Mouse (Mus musculus): ENCODE measurements at regions not wholly inside any gene's neighbourhood (a gene's known extent, or its start where the extent isn't known, plus 50 kb on each side); places are given as distances from the start of the nearest gene placed in this dataset.

DNA sequence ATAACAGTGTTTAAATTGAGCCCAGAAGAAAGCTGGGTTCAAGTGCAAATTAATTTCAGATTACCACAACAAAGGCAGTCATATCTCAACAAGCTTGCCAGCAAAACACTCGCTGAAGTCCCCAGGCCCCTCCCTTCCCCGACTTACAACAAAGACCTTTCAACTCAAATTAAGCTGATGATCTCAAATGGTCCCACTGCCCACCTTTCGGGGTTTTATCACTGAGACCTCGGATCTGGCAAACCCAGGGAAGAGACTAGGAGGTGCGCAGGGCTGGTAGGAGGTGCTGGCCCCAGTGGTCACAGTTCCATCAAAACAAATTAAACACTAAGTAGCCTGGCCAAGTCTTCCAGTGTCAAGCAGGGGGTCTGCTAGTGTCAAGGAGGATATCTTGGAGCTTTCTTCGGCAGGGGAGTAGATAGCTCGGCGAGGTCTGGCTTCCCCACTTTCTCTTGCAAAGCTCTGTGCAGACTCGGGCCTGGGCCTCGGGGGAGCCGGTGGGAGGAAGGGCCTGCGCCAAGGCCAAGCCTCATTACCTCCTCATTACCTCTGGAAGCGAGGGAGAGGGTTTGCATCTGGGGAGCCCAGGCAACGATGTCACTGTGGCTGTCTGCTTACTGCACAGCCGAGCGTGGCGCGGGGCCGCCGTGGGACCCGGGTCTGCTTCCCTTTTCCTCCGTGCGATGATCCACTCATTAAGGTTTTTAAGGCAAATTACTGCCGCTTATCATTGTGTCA is 262.9 kb upstream of the Irx2 start:
- peak overlapping the region; percentile 45 for H3K4me2 ChIP-seq
- H3K4me3 ChIP-seq (ENCODE audit: low read depth, low read length), result no peak overlapping the region
- no peak overlapping the region for H3K9ac ChIP-seq (ENCODE audit: low read depth, low read length)
- H3K9me3 ChIP-seq (replicated peaks; ENCODE audit: control insufficient read depth, low read length), result no peaks in the 10 kb centered on the region
- no peak overlapping the region for H3K27ac ChIP-seq (ENCODE audit: low read depth, low read length)
- H3K4me1 ChIP-seq (ENCODE audit: control insufficient read depth, insufficient read depth, low read length), result peaks cover 20% of the 10 kb centered on the region
- H3K27me3 ChIP-seq (ENCODE audit: control insufficient read depth, insufficient read depth, low read length), result peaks cover 50% of the 10 kb centered on the region
- H3K36me3 ChIP-seq (ENCODE audit: control insufficient read depth, insufficient read depth, low read length), result no peaks in the 10 kb centered on the region
- WGBS (ENCODE audit: insufficient replicate concordance), result 10% methylated on average over 24 of the region's 24 CpGs
- no peak for ATAC-seq (replicated peaks; ENCODE audit: insufficient number of reproducible peaks, low FRiP score, low TSS enrichment)

DNA sequence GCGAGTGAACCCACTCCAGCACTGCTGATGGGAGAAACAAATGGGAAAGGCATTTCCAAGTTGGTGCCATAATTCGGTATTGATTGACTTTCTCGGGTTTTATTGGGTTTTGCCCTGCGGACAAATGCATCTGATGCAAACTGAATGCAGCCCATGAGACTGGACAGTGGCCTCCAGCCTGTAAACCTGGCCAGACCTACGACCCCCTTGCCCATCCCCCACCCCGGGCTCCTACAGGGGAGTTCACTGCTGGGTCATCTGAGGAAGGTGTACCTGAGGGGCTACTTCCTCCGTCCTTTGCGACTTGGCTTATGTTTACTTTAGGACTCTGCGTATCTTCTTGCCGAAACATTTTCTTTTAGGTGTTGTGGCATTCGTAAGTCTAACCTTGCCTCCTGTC is 262.3 kb upstream of the Irx2 start:
- Histone ChIP-seq H3K27ac (ENCODE audit: low read depth, low read length) (no peak overlapping the region), H3K36me3 (ENCODE audit: control insufficient read depth, insufficient read depth, low read length) (no peaks in the 10 kb centered on the region), H3K27me3 (ENCODE audit: control insufficient read depth, insufficient read depth, low read length) (peaks cover 49% of the 10 kb centered on the region), H3K9me3 (replicated peaks; ENCODE audit: control insufficient read depth, low read length) (no peaks in the 10 kb centered on the region), H3K9ac (ENCODE audit: low read depth, low read length) (no peak overlapping the region), H3K4me1 (ENCODE audit: control insufficient read depth, insufficient read depth, low read length) (peaks cover 23% of the 10 kb centered on the region), H3K4me3 (ENCODE audit: low read depth, low read length) (no peak overlapping the region), H3K4me2 (peak overlapping the region; percentile 45)
- ATAC-seq (replicated peaks; ENCODE audit: insufficient number of reproducible peaks, low FRiP score, low TSS enrichment), result no peak
- WGBS (ENCODE audit: insufficient replicate concordance), result 30% methylated on average over 11 of the region's 11 CpGs

DNA sequence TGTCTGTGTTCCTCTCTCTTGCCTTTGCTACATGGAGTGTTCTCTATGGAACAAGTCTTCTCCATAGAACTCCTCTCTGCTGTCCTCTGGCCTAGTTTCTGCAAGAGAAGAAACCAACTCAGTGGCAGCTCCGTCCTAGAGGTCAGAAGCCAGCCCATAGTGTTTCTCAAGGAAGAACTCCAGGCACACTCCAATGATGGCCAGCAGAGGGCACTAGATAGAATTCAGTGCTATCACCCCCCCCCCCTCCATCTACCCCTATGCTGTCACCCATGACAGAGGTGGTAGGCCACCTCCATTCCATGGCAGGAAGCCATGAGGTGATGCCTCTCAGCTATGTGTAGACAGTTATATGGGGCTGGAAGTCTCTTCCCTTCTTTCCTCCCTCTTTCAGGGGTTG is 258.5 kb upstream of the Irx2 start:
- WGBS (ENCODE audit: insufficient replicate concordance), result 83% methylated on average over 1 of the region's 1 CpGs
- peaks cover 12% of the 10 kb centered on the region for H3K4me1 ChIP-seq (ENCODE audit: control insufficient read depth, insufficient read depth, low read length)
- H3K27ac ChIP-seq (ENCODE audit: low read depth, low read length), result no peak overlapping the region
- H3K9me3 ChIP-seq (replicated peaks; ENCODE audit: control insufficient read depth, low read length), result no peaks in the 10 kb centered on the region
- no peaks in the 10 kb centered on the region for H3K36me3 ChIP-seq (ENCODE audit: control insufficient read depth, insufficient read depth, low read length)
- no peak for ATAC-seq (replicated peaks; ENCODE audit: insufficient number of reproducible peaks, low FRiP score, low TSS enrichment)
- no peak overlapping the region for H3K4me2 ChIP-seq
- no peak overlapping the region for H3K4me3 ChIP-seq (ENCODE audit: low read depth, low read length)
- no peak overlapping the region for H3K9ac ChIP-seq (ENCODE audit: low read depth, low read length)
- H3K27me3 ChIP-seq (ENCODE audit: control insufficient read depth, insufficient read depth, low read length), result peaks cover 51% of the 10 kb centered on the region

DNA sequence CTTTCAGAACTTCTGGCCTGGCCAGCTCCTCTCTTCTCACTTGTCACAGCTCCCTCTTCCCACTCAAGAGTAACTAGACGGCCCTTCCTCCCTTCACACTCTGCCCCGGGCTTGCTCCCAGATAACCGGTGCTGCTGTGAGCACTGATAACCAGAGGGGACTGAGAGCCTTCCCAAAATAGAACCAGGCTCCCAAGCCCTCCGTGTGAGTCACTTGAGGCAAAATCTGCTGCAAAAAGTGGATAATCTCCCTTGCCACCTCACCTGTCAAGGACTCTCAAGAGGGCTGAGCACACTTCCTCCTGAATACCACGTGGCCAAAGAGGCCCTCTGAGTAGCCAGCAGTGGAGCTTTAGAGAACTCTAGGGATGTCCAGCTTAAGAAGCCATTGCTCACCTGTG is 257.6 kb upstream of the Irx2 start:
- peak overlapping the region; percentile 19 for H3K4me2 ChIP-seq
- H3K9me3 ChIP-seq (replicated peaks; ENCODE audit: control insufficient read depth, low read length), result no peaks in the 10 kb centered on the region
- H3K4me3 ChIP-seq (ENCODE audit: low read depth, low read length), result no peak overlapping the region
- peaks cover 9% of the 10 kb centered on the region for H3K4me1 ChIP-seq (ENCODE audit: control insufficient read depth, insufficient read depth, low read length)
- no peaks in the 10 kb centered on the region for H3K36me3 ChIP-seq (ENCODE audit: control insufficient read depth, insufficient read depth, low read length)
- peak overlapping the region; percentile 59; the same call in 1 of the 2 replicates for H3K27ac ChIP-seq (ENCODE audit: low read depth, low read length)
- ATAC-seq (replicated peaks; ENCODE audit: insufficient number of reproducible peaks, low FRiP score, low TSS enrichment), result peak; percentile 61
- H3K9ac ChIP-seq (ENCODE audit: low read depth, low read length), result no peak overlapping the region
- 0% methylated on average over 5 of the region's 5 CpGs for WGBS (ENCODE audit: insufficient replicate concordance)
- H3K27me3 ChIP-seq (ENCODE audit: control insufficient read depth, insufficient read depth, low read length), result peaks cover 51% of the 10 kb centered on the region

DNA sequence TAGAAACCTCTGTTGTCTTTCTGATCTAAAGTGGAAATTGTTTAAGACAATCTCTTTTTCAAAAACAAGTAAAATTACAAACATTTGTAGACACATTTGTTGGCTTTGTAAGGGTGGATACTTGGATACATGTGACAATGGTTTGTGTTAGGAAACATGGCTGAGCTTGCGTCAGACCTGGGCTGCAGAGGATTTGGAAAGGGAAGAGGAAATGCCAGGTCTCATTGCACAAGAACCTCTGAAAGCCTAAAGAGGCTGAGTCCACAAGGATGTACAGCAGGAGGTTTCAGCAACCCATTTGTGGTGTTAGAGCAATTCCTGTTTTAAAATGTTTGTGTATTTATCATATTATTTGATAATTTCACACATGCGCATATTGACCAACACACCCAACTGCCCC is 235.3 kb upstream of the Irx2 start:
- Histone ChIP-seq H3K9me3 (replicated peaks; ENCODE audit: control insufficient read depth, low read length) (no peaks in the 10 kb centered on the region), H3K27ac (ENCODE audit: low read depth, low read length) (no peak overlapping the region), H3K36me3 (ENCODE audit: control insufficient read depth, insufficient read depth, low read length) (no peaks in the 10 kb centered on the region), H3K9ac (ENCODE audit: low read depth, low read length) (no peak overlapping the region), H3K4me3 (ENCODE audit: low read depth, low read length) (no peak overlapping the region), H3K4me1 (ENCODE audit: control insufficient read depth, insufficient read depth, low read length) (no peaks in the 10 kb centered on the region), H3K27me3 (ENCODE audit: control insufficient read depth, insufficient read depth, low read length) (no peaks in the 10 kb centered on the region), H3K4me2 (no peak overlapping the region)
- ATAC-seq (replicated peaks; ENCODE audit: insufficient number of reproducible peaks, low FRiP score, low TSS enrichment), result no peak
- WGBS (ENCODE audit: insufficient replicate concordance), result 90% methylated on average over 2 of the region's 2 CpGs

DNA sequence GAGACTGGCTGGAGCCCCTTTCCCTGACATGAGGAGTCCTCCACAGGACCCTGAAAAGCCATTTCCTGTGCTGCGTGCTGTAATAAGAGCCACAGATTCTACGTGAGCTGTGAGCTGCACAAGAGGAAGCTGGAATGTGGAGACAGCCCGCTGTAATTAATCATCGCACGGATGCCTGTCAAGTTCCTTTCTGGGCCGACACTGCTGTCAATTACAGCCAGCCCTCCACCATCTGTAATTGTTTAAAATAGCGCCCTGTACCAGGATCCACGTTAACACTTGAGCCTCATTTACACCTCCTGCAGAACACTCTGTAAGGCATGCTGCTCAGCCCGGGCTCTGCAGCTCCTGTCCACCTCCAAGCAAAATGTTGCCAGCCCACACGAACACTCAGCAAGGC is 227.9 kb upstream of the Irx2 start:
- no peak overlapping the region for H3K27ac ChIP-seq (ENCODE audit: low read depth, low read length)
- H3K36me3 ChIP-seq (ENCODE audit: control insufficient read depth, insufficient read depth, low read length), result no peaks in the 10 kb centered on the region
- no peaks in the 10 kb centered on the region for H3K9me3 ChIP-seq (replicated peaks; ENCODE audit: control insufficient read depth, low read length)
- no peaks in the 10 kb centered on the region for H3K27me3 ChIP-seq (ENCODE audit: control insufficient read depth, insufficient read depth, low read length)
- no peak overlapping the region for H3K9ac ChIP-seq (ENCODE audit: low read depth, low read length)
- H3K4me2 ChIP-seq, result peak overlapping the region; percentile 15; the same call in 1 of the 2 replicates
- no peak overlapping the region for H3K4me3 ChIP-seq (ENCODE audit: low read depth, low read length)
- WGBS (ENCODE audit: insufficient replicate concordance), result 13% methylated on average over 10 of the region's 10 CpGs
- peaks cover 10% of the 10 kb centered on the region for H3K4me1 ChIP-seq (ENCODE audit: control insufficient read depth, insufficient read depth, low read length)
- peak; percentile 63 for ATAC-seq (replicated peaks; ENCODE audit: insufficient number of reproducible peaks, low FRiP score, low TSS enrichment)

DNA sequence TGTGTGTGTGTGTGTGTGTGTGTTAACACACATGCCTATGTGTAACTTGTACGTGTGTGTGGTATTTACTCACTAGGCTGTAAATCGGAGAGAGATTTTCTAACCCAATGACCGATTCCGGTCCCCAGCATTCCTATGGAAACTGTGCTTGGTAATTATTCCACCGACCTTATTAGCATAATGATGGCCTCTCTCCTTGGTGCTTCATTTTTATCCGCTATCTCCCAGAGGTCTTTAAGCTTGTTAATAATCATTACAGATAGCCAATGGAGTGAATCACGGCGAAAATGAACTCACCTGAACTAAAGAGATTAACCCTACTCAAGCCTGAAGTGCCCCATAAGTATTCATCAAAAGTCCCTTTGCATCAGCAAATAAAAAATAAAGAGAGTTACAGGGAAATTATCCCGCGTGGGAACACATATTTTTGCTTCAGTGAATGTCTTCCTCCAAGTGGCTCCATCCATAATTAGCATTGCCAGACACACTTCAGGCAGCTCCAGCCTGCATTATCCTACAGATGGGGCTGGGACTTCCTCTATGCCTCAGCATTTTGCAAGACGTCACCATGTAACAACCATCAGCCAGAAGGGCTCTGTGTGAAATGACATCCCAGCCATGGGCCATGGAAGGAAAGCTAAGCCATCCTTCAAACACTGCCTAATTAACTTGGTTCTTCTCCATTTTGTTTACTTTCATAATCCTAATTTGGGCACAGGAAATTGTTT is 219.2 kb upstream of the Irx2 start:
- H3K4me1 ChIP-seq (ENCODE audit: control insufficient read depth, insufficient read depth, low read length), result no peaks in the 10 kb centered on the region
- no peak overlapping the region for H3K4me2 ChIP-seq
- H3K9me3 ChIP-seq (replicated peaks; ENCODE audit: control insufficient read depth, low read length), result no peaks in the 10 kb centered on the region
- no peak for ATAC-seq (replicated peaks; ENCODE audit: insufficient number of reproducible peaks, low FRiP score, low TSS enrichment)
- no peak overlapping the region for H3K27ac ChIP-seq (ENCODE audit: low read depth, low read length)
- peaks cover 2% of the 10 kb centered on the region; the same call in 1 of the 2 replicates for H3K27me3 ChIP-seq (ENCODE audit: control insufficient read depth, insufficient read depth, low read length)
- no peaks in the 10 kb centered on the region for H3K36me3 ChIP-seq (ENCODE audit: control insufficient read depth, insufficient read depth, low read length)
- no peak overlapping the region for H3K4me3 ChIP-seq (ENCODE audit: low read depth, low read length)
- H3K9ac ChIP-seq (ENCODE audit: low read depth, low read length), result no peak overlapping the region
- 80% methylated on average over 11 of the region's 11 CpGs for WGBS (ENCODE audit: insufficient replicate concordance)

DNA sequence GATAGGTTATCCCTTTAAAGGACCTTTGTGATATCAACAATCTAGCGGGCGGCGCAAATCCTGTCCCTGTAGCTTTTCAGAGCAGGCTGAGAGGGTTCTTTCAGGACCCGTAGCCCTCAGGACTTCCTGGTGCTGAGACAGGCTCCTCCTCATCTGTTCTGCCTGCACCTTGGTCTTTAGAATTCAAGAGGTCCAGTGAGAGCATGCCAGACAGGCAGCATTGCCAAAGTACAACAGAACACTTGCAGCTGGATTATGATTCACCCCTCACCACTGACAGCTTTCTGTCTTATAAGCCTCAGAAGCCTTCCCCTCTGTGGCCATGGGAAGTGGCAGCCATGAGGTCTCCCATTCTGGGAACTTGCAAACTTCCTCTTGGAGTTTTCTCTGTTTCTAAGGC is 216.0 kb upstream of the Irx2 start:
- no peak overlapping the region for H3K4me2 ChIP-seq
- no peaks in the 10 kb centered on the region for H3K9me3 ChIP-seq (replicated peaks; ENCODE audit: control insufficient read depth, low read length)
- no peaks in the 10 kb centered on the region for H3K4me1 ChIP-seq (ENCODE audit: control insufficient read depth, insufficient read depth, low read length)
- H3K9ac ChIP-seq (ENCODE audit: low read depth, low read length), result no peak overlapping the region
- 73% methylated on average over 4 of the region's 4 CpGs for WGBS (ENCODE audit: insufficient replicate concordance)
- no peaks in the 10 kb centered on the region for H3K36me3 ChIP-seq (ENCODE audit: control insufficient read depth, insufficient read depth, low read length)
- H3K27me3 ChIP-seq (ENCODE audit: control insufficient read depth, insufficient read depth, low read length), result peaks cover 2% of the 10 kb centered on the region; the same call in 1 of the 2 replicates
- ATAC-seq (replicated peaks; ENCODE audit: insufficient number of reproducible peaks, low FRiP score, low TSS enrichment), result no peak
- H3K27ac ChIP-seq (ENCODE audit: low read depth, low read length), result no peak overlapping the region
- H3K4me3 ChIP-seq (ENCODE audit: low read depth, low read length), result no peak overlapping the region

Measured in heart, embryonic 11.5 days (tissue).